ENCODE assay signal across 8 mouse cellular contexts in genomic region chr15:97952137-97952888, GRCm38 (mm10). TPM values are rescaled to one million over a fixed set of nuclear protein-coding genes. Genes with fewer than 3 reads are reported as not detected.
DNase-seq lines count a peak whose midpoint lies in the region; ATAC-seq and TF ChIP-seq lines count a peak whose summit lies in the region.

No protein-coding gene starts in this region.

- H3K4me1 ChIP-seq in heart, embryonic 11.5 days (ENCODE audit: control insufficient read depth, insufficient read depth, low read length) = no peaks in the 10 kb centered on the region; the same call in 1 of the 2 replicates
- H3K4me1 ChIP-seq in kidney, embryonic 16.5 days (ENCODE audit: insufficient read depth, low read length) = peaks cover 15% of the 10 kb centered on the region
- H3K4me1 ChIP-seq in lung, adult 2 months (ENCODE audit: control insufficient read depth, insufficient read depth, low read length) = no peaks in the 10 kb centered on the region
- H3K4me1 ChIP-seq in neural tube, embryonic 14.5 days (ENCODE audit: control insufficient read depth, insufficient read depth, low read length) = no peaks in the 10 kb centered on the region

- H3K27me3 ChIP-seq in heart, embryonic 11.5 days (ENCODE audit: control insufficient read depth, insufficient read depth, low read length) = peaks cover 19% of the 10 kb centered on the region
- H3K27me3 ChIP-seq in kidney, embryonic 16.5 days (ENCODE audit: insufficient read depth, low read length) = 0 out of 2 replicates have a peak, but pooled peaks cover 4% of the 10 kb centered on the region
- no peaks in the 10 kb centered on the region for H3K27me3 ChIP-seq in neural tube, embryonic 14.5 days (ENCODE audit: control insufficient read depth, insufficient read depth, low read length)

- ATAC-seq in heart, embryonic 11.5 days (replicated peaks; ENCODE audit: insufficient number of reproducible peaks, low FRiP score, low TSS enrichment) = no peak
- ATAC-seq in kidney, embryonic 16.5 days (ENCODE audit: low FRiP score, low TSS enrichment) = peak; percentile 35; the same call in 1 of the 2 replicates
- peak; percentile 70 for ATAC-seq in neural tube, embryonic 14.5 days (ENCODE audit: low read depth)

- no peak for TF ChIP-seq POLR2A in lung, adult 2 months (IDR thresholded peaks at IDR 0.05; ENCODE audit: borderline replicate concordance, extremely low read depth, low read depth, low read length)

- no peak overlapping the region for H3K9ac ChIP-seq in heart, embryonic 11.5 days (ENCODE audit: low read depth, low read length)
- 0 out of 2 replicates have a peak overlapping the region, but pooled peaks have one; percentile 20 for H3K9ac ChIP-seq in kidney, embryonic 16.5 days (replicated peaks; ENCODE audit: low read length)
- no peak overlapping the region for H3K9ac ChIP-seq in neural tube, embryonic 14.5 days (replicated peaks; ENCODE audit: low read depth, low read length)

- H3K27ac ChIP-seq in heart, embryonic 11.5 days (ENCODE audit: low read depth, low read length) = no peak overlapping the region
- H3K27ac ChIP-seq in kidney, embryonic 16.5 days (ENCODE audit: low read length) = no peak overlapping the region
- no peak overlapping the region for H3K27ac ChIP-seq in neural tube, embryonic 14.5 days (ENCODE audit: low read depth, low read length)

- WGBS in heart, embryonic 11.5 days (ENCODE audit: insufficient replicate concordance) = 14% methylated on average over 16 of the region's 16 CpGs
- WGBS in kidney, embryonic 16.5 days = 16% methylated on average over 16 of the region's 16 CpGs
- WGBS in lung, adult 2 months = 14% methylated on average over 16 of the region's 16 CpGs
- 16% methylated on average over 16 of the region's 16 CpGs for WGBS in neural tube, embryonic 14.5 days

- TF ChIP-seq CTCF in lung, adult 2 months (IDR thresholded peaks at IDR 0.05; ENCODE audit: insufficient read depth, low read length) = peak; percentile 98

- peak; percentile 62 for DNase-seq in CD4-positive helper T cell, adult 2 months (ENCODE audit: low read depth, low spot score)
- DNase-seq in adrenal gland, postnatal 10 days = peak; percentile 74
- peak; percentile 72 for DNase-seq in embryo, embryonic 11.5 days (ENCODE audit: low read depth, low spot score)
- DNase-seq in lung, adult 2 months = peak; percentile 61
- DNase-seq in thymus, postnatal 10 days (ENCODE audit: low spot score in 2 of 2) = peak; percentile 33 to 75

- H3K36me3 ChIP-seq in heart, embryonic 11.5 days (ENCODE audit: control insufficient read depth, insufficient read depth, low read length) = no peaks in the 10 kb centered on the region
- H3K36me3 ChIP-seq in kidney, embryonic 16.5 days (ENCODE audit: insufficient read depth, low read length) = no peaks in the 10 kb centered on the region
- no peaks in the 10 kb centered on the region for H3K36me3 ChIP-seq in neural tube, embryonic 14.5 days (ENCODE audit: control insufficient read depth, insufficient read depth, low read length)

- H3K4me3 ChIP-seq in heart, embryonic 11.5 days (ENCODE audit: low read depth, low read length) = no peak overlapping the region
- H3K4me3 ChIP-seq in kidney, embryonic 16.5 days (ENCODE audit: low read length) = no peak overlapping the region
- no peak overlapping the region for H3K4me3 ChIP-seq in lung, adult 2 months (replicated peaks; ENCODE audit: extremely low read depth, low read depth, low read length)
- H3K4me3 ChIP-seq in neural tube, embryonic 14.5 days (ENCODE audit: low read depth, low read length) = no peak overlapping the region

- peak overlapping the region; percentile 14; the same call in 1 of the 2 replicates for H3K4me2 ChIP-seq in heart, embryonic 11.5 days
- no peak overlapping the region for H3K4me2 ChIP-seq in kidney, embryonic 16.5 days (replicated peaks; ENCODE audit: low read depth, low read length)
- H3K4me2 ChIP-seq in neural tube, embryonic 14.5 days (ENCODE audit: low read depth, low read length) = peak overlapping the region; percentile 26

- H3K9me3 ChIP-seq in heart, embryonic 11.5 days (replicated peaks; ENCODE audit: control insufficient read depth, low read length) = no peaks in the 10 kb centered on the region
- H3K9me3 ChIP-seq in kidney, embryonic 16.5 days (ENCODE audit: low read length) = no peaks in the 10 kb centered on the region
- H3K9me3 ChIP-seq in neural tube, embryonic 14.5 days (ENCODE audit: control insufficient read depth, low read length) = no peaks in the 10 kb centered on the region

RNA-seq across cellular contexts. Expression of gene Tmem106c, which starts 11.7 kb away (rescaled TPM):
- total RNA-seq in adrenal gland, postnatal 10 days (2021) = 10 to 100 TPM; 38.1 to 49.5 TPM
- 30.1 and 34.9 TPM in 2 replicates for polyA plus RNA-seq in heart, embryonic 11.5 days (2014; fragmentation: Nextera tagmentation; extraction: Ambion mirVana)
- polyA plus RNA-seq in kidney, embryonic 16.5 days (2015; fragmentation: Nextera tagmentation; extraction: Ambion mirVana) = 56.0 and 61.3 TPM in 2 replicates
- 25.8 and 34.2 TPM in 2 replicates for polyA plus RNA-seq in lung, adult 2 months (2012; rRNA removed)
- polyA plus RNA-seq in neural tube, embryonic 14.5 days (2014; fragmentation: Nextera tagmentation; extraction: Ambion mirVana) = 51.0 and 53.6 TPM in 2 replicates

RNA-seq across cellular contexts. Expression of gene Vdr, which starts 41.9 kb away (rescaled TPM):
- total RNA-seq in adrenal gland, postnatal 10 days (2021) = 1 to 10 TPM; 5.3 to 5.4 TPM
- polyA plus RNA-seq in heart, embryonic 11.5 days (2014; fragmentation: Nextera tagmentation; extraction: Ambion mirVana) = 0.62 and 0.72 TPM in 2 replicates
- 9.6 and 10.5 TPM in 2 replicates for polyA plus RNA-seq in kidney, embryonic 16.5 days (2015; fragmentation: Nextera tagmentation; extraction: Ambion mirVana)
- polyA plus RNA-seq in lung, adult 2 months (2012; rRNA removed) = 4.0 and 6.3 TPM in 2 replicates
- 0.07 TPM in 1 of 2 replicates, not detected in the other for polyA plus RNA-seq in neural tube, embryonic 14.5 days (2014; fragmentation: Nextera tagmentation; extraction: Ambion mirVana)

RNA-seq across cellular contexts. Expression of gene Col2a1, which starts 52.2 kb away (rescaled TPM):
- 10 to 100 TPM in 1 of 2 experiments, under 1 TPM in 1; 0.33 to 17.3 TPM for total RNA-seq in adrenal gland, postnatal 10 days (2021)
- polyA plus RNA-seq in heart, embryonic 11.5 days (2014; fragmentation: Nextera tagmentation; extraction: Ambion mirVana) = 61.9 and 80.7 TPM in 2 replicates
- 19.0 and 19.5 TPM in 2 replicates for polyA plus RNA-seq in kidney, embryonic 16.5 days (2015; fragmentation: Nextera tagmentation; extraction: Ambion mirVana)
- 0.14 and 0.51 TPM in 2 replicates for polyA plus RNA-seq in lung, adult 2 months (2012; rRNA removed)
- polyA plus RNA-seq in neural tube, embryonic 14.5 days (2014; fragmentation: Nextera tagmentation; extraction: Ambion mirVana) = 11.3 and 26.0 TPM in 2 replicates
